Mouse (Mus musculus): ENCODE data around the gene Golga2. TPM values are rescaled to one million over a fixed set of nuclear protein-coding genes. Genes with fewer than 3 reads are reported as not detected.

Gene Golga2
- polyA plus RNA-seq, 1 experiment from 2014 or later, result 53.4 TPM

- WGBS (ENCODE audit: missing documents), result 3% methylated on average over 25 of the region's 52 CpGs
- Histone ChIP-seq H3K79me2 (ENCODE audit: inconsistent target) (no peaks in the 10 kb centered on the region), H3K36me3 (ENCODE audit: inconsistent target) (no peaks in the 10 kb centered on the region), H3K4me3 (ENCODE audit: inconsistent target) (no peak within 1 kb of the TSS), H3K27ac (no peak within 1 kb of the TSS)
Measured at GRCm38 (mm10) chr2:32352151-32353006, 65.2 kb downstream of the Golga2 start, which contains the start of gene Ciz1. Ciz1 (plus strand) TSS chr2:32352327.

DNA sequence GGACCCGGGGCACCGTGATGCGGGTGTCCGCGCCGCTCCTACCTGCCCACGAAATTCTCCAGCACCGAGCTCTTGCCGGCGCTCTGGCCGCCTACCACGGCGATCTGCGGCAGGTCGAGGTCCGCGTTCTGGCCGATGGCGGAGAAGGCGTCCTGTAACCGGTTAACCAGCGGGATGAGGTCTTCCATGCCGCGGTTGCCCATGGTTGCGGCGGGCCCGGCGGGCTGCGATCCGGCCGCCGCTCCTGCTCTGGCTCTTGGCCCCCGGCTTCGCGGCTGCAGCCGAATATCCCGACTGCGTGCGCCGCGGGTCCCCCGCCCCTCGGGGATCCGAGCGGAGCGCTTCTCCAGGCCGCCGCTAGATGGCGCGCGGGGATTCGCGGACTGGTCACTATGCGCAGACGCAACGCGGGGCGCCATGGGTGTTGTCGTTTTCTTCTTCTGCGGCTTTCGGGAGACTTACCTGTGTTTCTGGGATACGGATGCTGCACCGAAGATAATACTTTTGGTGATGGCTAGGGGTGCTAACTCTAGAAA, 65.9 kb downstream of the Golga2 start, which contains the start of gene Dnm1:
Gene Dnm1, minus strand, starts transcription at position 332 of the 536 bp plus-strand sequence.
- Histone ChIP-seq H3K79me2 (ENCODE audit: inconsistent target) (no peaks in the 10 kb centered on the region), H3K4me3 (ENCODE audit: inconsistent target) (no peak within 1 kb of the TSS), H3K36me3 (ENCODE audit: inconsistent target) (no peaks in the 10 kb centered on the region), H3K27ac (no peak within 1 kb of the TSS)
- WGBS (ENCODE audit: missing documents), result under 1% methylated on average over 63 of the region's 63 CpGs

- H3K4me3 ChIP-seq (ENCODE audit: inconsistent target), result no peak overlapping the region
- WGBS (ENCODE audit: missing documents), result 80% methylated on average over 6 of the region's 6 CpGs
Measured at GRCm38 (mm10) chr2:32353836-32354235, 66.7 kb downstream of the Golga2 start.

DNA sequence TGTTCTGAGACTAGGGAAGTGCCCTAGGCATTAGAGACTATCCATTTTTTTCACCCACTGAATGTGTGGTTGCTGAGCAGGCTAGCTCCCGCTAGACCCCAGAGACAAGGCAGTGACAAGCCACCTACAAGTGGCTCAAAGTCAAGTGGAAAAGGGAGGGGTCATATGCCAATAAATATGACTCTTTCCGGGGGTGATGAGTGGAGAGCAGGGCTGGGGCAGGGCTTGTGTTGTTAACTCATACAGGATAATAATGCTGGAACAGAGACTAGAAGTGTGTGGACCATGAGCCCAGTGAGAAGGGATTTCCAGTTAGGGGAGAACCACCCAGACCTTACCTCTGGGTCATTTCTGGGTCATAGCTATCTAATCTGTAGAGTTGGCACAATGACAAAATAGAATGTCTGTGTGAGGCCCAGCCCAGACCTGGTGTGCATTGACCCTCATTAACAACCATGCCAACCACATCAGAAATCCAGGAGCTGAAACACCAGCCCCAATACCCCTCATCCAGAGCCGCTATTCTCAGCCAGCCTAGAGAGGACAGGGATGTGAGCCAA, 67.2 kb downstream of the Golga2 start:
- 88% methylated on average over 3 of the region's 3 CpGs for WGBS (ENCODE audit: missing documents)
- Histone ChIP-seq H3K27ac (no peak overlapping the region), H3K4me3 (ENCODE audit: inconsistent target) (no peak overlapping the region), H3K36me3 (ENCODE audit: inconsistent target) (no peaks in the 10 kb centered on the region), H3K79me2 (ENCODE audit: inconsistent target) (no peaks in the 10 kb centered on the region)

More at GRCm38 (mm10) chr2:32353836-32354235, 66.7 kb downstream of the Golga2 start:
- Histone ChIP-seq H3K79me2 (ENCODE audit: inconsistent target) (no peaks in the 10 kb centered on the region), H3K27ac (no peak overlapping the region), H3K36me3 (ENCODE audit: inconsistent target) (no peaks in the 10 kb centered on the region)

DNA sequence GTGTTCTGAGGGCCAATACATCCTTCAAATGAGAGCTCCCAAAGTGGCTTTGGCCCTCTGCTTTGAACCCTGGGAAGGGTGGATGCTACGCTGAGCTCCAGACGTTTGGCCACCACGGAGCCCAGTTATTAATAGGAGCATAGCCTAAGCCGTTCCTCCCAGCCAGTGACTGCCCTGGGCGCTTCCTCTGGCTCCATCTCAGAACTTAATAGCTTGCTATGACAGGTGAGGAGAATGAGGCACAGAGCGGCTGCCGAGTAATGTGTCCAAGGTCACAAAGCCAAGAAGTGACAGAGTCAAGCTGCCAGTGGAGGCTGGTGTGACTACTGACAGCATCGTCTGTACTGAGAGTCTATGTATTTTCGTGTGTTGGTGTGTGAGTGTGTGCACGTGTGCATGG, 69.0 kb downstream of the Golga2 start:
- H3K27ac ChIP-seq, result no peak overlapping the region
- H3K79me2 ChIP-seq (ENCODE audit: inconsistent target), result no peaks in the 10 kb centered on the region
- 91% methylated on average over 10 of the region's 10 CpGs for WGBS (ENCODE audit: missing documents)
- H3K36me3 ChIP-seq (ENCODE audit: inconsistent target), result no peaks in the 10 kb centered on the region
- H3K4me3 ChIP-seq (ENCODE audit: inconsistent target), result no peak overlapping the region

Other genes with a start within 250 kb of the Golga2 start
- 12.7 to 16.8 TPM (median 14.3 TPM) in 3 replicates for gene Fam78a, start 202.5 kb upstream of the Golga2 start, polyA plus RNA-seq (2018)
- 0.75 to 1.4 TPM (median 0.87 TPM) in 3 replicates for gene Plpp7, start 191.9 kb upstream of the Golga2 start, polyA plus RNA-seq (2018)
- 23.6 to 29.1 TPM (median 26.7 TPM) in 3 replicates for gene Prrc2b, start 136.3 kb upstream of the Golga2 start, polyA plus RNA-seq (2018)
- 11.1 to 15.3 TPM (median 12.5 TPM) in 3 replicates for gene Pomt1, start 50.8 kb upstream of the Golga2 start, polyA plus RNA-seq (2018)
- gene Uck1, start 27.2 kb upstream of the Golga2 start, polyA plus RNA-seq (2018), result 19.4 to 32.3 TPM (median 28.1 TPM) in 3 replicates
- gene Swi5, start 691 bp downstream of the Golga2 start, polyA plus RNA-seq (2018), result 220 to 392 TPM (median 276 TPM) in 3 replicates
- 35.3 to 118 TPM (median 57.2 TPM) in 3 replicates for gene Ciz1, start 64.9 kb downstream of the Golga2 start, polyA plus RNA-seq (2018)
- gene Dnm1, start 66.0 kb downstream of the Golga2 start, polyA plus RNA-seq (2018), result 0.23 TPM in 1 of 3 replicates, not detected in the others
- gene 1110008P14Rik, start 94.6 kb downstream of the Golga2 start, polyA plus RNA-seq (2018), result 22.2 to 62.2 TPM (median 53.7 TPM) in 3 replicates
- gene Lcn2, start 100.9 kb downstream of the Golga2 start, polyA plus RNA-seq (2018), result 2.6 to 16.1 TPM (median 12.6 TPM) in 3 replicates
- 7.9 to 14.2 TPM (median 9.4 TPM) in 3 replicates for gene Ptges2, start 108.5 kb downstream of the Golga2 start, polyA plus RNA-seq (2018)
- 3.2 to 3.8 TPM (median 3.8 TPM) in 3 replicates for gene Naif1, start 163.1 kb downstream of the Golga2 start, polyA plus RNA-seq (2018)
- gene Slc25a25, start 164.1 kb downstream of the Golga2 start, polyA plus RNA-seq (2018), result 7.1 to 13.2 TPM (median 12.2 TPM) in 3 replicates
- gene Fam102a, start 247.9 kb downstream of the Golga2 start, polyA plus RNA-seq (2018), result 3.5 to 9.1 TPM (median 3.9 TPM) in 3 replicates

Measured in macrophage (primary cell).